Mouse (Mus musculus): ENCODE results near the gene Arf4.
"Not testable (repeated sequence)": the region's sequence is repeated elsewhere in the genome, so short reads cannot be mapped to it uniquely, and the experiment has no call there.

Gene Arf4

GRCm38 (mm10) chr14:26662488-26662887, 24.6 kb downstream of the Arf4 start:
- no peak for DNase-seq (ENCODE audit: low spot score)

GRCm38 (mm10) chr14:26663851-26664250, 26.0 kb downstream of the Arf4 start:
- DNase-seq (ENCODE audit: low spot score), result no peak

DNA sequence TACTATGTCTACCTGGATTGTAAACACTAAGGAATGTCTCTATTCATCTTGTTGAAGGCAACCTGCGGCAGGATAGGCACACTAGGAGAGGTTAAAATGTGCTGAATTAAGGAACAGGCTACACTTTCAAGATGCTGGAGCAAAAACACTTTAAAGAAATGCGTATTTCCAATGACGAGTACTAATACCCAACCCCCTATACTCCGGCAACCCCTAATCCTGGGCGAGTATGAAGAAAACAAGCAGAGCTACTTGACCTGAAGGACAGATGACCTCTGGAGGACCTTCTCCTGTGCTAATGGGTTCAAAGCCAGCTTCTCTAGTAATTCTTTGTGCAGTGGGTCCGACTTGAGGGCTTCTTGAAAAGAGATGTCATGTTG, 30.1 kb downstream of the Arf4 start:
- DNase-seq (ENCODE audit: low spot score), result no peak

GRCm38 (mm10) chr14:26668371-26669291, 30.8 kb downstream of the Arf4 start:
- peak; percentile 25 for DNase-seq (ENCODE audit: low spot score)

DNA sequence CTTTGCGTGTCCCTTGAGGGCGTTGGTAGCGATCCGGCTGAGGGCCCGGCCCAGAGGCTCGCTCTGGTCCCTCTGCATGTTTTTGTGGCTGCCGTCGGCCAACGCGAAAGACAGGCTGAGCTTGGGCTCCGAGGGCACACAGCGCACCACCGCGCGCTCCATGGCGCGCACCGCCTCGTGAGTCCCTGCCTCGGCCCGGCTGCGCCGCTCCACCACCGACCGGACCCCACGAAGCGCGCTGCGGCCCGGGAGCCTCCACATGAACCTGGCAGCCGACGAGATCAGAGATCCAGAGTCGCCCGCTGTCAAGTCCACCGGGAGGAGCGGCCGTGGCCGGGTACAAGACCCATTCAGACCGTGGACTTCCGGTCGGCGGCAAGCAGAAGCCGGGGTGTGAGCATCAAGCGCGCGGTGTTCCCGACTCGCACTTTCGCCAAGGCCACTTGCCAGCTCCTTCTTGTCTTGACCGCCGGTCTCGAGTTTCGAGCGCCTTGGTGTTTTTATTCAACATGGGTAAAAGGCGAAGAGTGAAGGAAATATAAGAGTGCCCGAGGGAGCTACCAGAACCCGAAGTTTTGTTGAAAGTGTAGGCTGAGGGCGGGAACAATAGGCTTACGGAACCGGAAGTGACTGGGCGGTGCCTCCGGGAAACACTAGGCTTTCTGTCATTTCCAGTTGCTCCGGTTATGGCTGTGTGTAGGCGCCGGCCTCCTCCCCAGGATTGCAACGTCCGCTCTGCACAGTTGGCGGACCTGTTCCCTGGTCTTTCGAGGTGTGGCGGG, 31.6 kb downstream of the Arf4 start, which contains the start of gene Pde12:
Gene Pde12, minus strand, starts transcription at position 592 of the 782 bp plus-strand sequence.
- peak; percentile 83 for DNase-seq (ENCODE audit: low spot score)

DNA sequence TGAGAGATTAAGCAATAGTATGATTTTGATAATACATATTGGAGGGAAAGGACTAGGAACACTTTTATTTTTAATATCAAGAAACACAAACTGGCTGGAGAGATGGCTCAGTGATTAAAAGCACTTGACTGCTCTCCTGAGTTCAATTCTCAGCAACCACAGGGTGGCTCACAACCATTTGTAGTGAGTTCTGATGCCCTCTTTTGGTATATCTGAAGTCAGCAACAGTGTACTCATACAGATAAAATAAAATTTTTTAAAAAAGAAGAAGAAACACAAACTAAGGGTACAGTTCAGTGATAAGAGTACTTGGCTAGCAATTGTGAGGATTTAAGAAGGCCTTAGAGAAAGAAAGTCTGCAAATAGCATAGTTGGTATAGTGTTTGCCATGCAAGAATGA, 33.1 kb downstream of the Arf4 start:
- no peak for DNase-seq (ENCODE audit: low spot score)

DNA sequence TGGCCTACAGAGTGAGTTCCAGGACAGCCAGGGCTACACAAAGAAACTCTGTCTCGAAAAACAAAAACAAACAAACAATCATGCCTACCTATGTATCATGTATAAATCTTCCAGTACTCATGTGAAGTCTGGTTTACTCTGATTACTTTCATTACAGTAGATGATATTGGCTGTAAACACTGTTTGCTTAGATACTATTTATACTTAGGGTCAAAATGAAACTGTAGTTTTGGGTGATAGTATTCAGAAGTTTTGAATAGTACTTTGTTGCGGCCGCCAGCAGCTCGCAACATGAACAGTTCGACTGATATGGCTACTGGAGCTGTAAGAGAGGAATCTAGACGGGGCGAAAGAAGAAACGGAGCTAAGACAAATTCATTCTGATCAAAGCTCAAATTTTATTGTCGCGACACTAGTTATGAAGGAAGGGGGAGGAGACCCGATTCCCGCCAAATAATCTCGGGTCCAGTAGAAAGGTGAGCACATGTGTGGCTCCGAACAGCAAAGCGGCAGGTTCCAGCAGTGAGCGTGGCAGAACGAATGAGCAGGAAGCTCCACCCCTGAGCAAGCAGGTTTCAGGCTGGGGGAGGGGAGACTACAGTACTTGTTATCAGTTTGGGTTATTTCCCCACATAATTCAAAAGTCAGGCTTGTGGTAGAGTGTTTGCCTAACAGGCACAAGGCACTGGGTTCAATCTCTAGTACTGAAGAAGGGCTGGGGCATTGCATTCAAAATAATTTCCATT, 34.2 kb downstream of the Arf4 start:
- DNase-seq (ENCODE audit: low spot score), result not testable (repeated sequence)

DNA sequence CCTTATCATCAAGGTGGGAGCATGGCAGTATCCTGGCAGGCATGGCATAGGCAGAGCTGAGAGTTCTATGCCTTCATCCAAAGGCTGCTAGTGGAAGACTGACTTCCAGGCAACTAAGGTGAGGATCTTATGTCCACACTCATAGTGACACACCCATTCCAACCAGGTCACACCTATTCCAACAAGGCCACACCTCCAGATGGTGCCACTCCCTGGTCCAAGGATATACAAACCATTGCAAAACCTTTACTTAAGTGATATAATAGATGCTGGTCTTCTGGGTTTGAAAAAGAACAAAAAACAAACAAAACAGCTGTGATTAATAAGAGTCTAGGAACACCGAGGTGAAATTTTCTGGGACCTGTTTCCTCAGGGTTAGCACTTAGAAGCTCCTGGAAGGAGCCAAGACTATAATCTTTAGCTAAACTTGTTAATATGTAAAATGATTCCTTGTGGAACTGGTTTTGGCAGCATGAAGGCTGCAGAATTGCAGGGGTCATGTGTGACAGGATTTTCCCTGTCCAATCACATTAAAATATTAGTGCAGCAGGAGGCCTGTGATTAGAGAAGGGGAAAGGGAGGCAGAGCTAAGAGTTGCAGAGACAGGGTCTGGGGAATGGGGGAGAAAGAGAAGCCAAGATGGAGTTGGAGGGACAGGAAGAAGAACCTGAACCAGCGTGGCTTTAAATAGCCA, 36.7 kb downstream of the Arf4 start:
- not testable (repeated sequence) for DNase-seq (ENCODE audit: low spot score)

- no peak for DNase-seq (ENCODE audit: low spot score)
Measured at GRCm38 (mm10) chr14:26675371-26675770, 37.5 kb downstream of the Arf4 start.

DNA sequence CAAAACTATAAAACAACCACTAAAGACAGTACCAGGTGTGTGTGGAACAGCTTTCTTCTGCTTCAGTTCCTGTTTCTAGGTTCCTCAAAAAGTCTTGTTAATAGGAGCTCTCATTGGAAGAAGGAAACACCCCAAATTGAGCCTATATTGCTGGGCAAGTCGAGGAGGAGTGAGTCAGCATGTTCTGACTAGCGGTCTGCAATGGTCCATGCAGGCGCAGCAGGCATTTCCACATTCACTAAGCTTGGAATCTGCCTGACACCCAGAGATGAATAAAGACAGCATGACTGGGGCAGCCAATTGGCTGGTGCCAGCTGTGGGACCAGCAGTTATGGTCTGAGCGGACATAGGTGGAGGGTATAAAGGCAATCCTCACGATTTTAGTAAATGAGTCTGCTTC, 37.9 kb downstream of the Arf4 start:
- no peak for DNase-seq (ENCODE audit: low spot score)

DNA sequence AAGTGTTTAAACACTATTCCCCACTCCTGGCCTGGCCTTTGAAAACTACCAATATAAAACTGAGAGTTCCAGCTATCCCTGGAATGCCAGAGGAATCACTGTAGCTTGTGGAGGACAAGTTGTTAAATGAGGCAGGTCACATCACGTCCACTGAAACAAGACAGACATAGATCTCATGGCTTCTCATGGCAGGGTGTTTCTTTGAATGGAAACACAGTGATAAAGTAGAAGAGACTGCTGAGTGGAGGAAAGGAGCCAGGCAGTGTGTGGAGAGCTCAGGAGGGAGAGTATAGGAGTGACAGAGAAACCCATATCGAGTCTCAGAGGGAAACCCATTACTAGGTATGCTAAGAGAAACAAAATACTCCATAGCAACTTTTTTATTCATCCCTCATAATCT, 52.9 kb downstream of the Arf4 start:
- DNase-seq (ENCODE audit: low spot score), result no peak

- no peak for DNase-seq (ENCODE audit: low spot score)
Measured at GRCm38 (mm10) chr14:26691363-26691762, 53.5 kb downstream of the Arf4 start.

- DNase-seq (ENCODE audit: low spot score), result no peak
Measured at GRCm38 (mm10) chr14:26692974-26693373, 55.1 kb downstream of the Arf4 start, which contains the start of gene Dnah12. Dnah12 (plus strand) TSS chr14:26693274.

- DNase-seq (ENCODE audit: low spot score), result no peak
Measured at GRCm38 (mm10) chr14:26697912-26698311, 60.0 kb downstream of the Arf4 start.

- not testable (repeated sequence) for DNase-seq (ENCODE audit: low spot score)
Measured at GRCm38 (mm10) chr14:26705246-26705645, 67.4 kb downstream of the Arf4 start.
